Mouse (Mus musculus): ENCODE measurements at regions not wholly inside any gene's neighbourhood (a gene's known extent, or its start where the extent isn't known, plus 50 kb on each side); places are given as distances from the start of the nearest gene placed in this dataset.
A peak's percentile ranks its signal among the peaks of the same experiment; 100 is the strongest.

GRCm38 (mm10) chr14:105435343-105435742 lies 177.0 kb downstream of the Ndfip2 start:
- no peak overlapping the region for H3K9ac ChIP-seq (ENCODE audit: control insufficient read depth, low read depth, low read length, poor library complexity, severe bottlenecking)
- TF ChIP-seq POLR2A (IDR thresholded peaks at IDR 0.05; ENCODE audit: control insufficient read depth in 1 of 2, insufficient read depth in 1 of 2, low read depth in 1 of 2, low read length in 2 of 2, poor library complexity in 1 of 2) (no peak), CTCF (IDR thresholded peaks at IDR 0.05 in 2 of 3, conservative IDR thresholded peaks at IDR 0.05 in 1 of 3; ENCODE audit: control insufficient read depth in 1 of 3, insufficient read depth in 1 of 3, low read depth in 2 of 3, low read length in 3 of 3, poor library complexity in 1 of 3, severe bottlenecking in 1 of 3) (no peak), EP300 (IDR thresholded peaks at IDR 0.05; ENCODE audit: low read depth in 1 of 2, low read length in 2 of 2) (0 out of 4 replicates have a peak, but pooled peaks of 1 of the 2 experiments have one; percentile 15), ELF1 (IDR thresholded peaks at IDR 0.05; ENCODE audit: low read depth, low read length) (no peak), CHD1 (IDR thresholded peaks at IDR 0.05; ENCODE audit: low read depth, low read length) (no peak)
- H3K36me3 ChIP-seq (ENCODE audit: control insufficient read depth in 1 of 2, insufficient read depth in 2 of 2, low read length in 2 of 2): peaks cover 0 to 3% of the 10 kb centered on the region in 2 experiments; a peak in 1 of 4 replicates
- no peak overlapping the region for H3K27ac ChIP-seq (ENCODE audit: control insufficient read depth, low read depth, low read length)
- no peaks in the 10 kb centered on the region for H3K9me3 ChIP-seq (replicated peaks; ENCODE audit: insufficient read depth, low read length)
- peak; percentile 27 for DNase-seq (ENCODE audit: low read depth, low spot score)
- no peaks in the 10 kb centered on the region for H3K27me3 ChIP-seq (ENCODE audit: control insufficient read depth in 1 of 2, insufficient read depth in 2 of 2, low read length in 2 of 2)
- H3K4me3 ChIP-seq (ENCODE audit: control insufficient read depth in 1 of 2, insufficient read depth in 1 of 2, low read depth in 2 of 2, low read length in 2 of 2): no peak overlapping the region
- no peaks in the 10 kb centered on the region for H3K79me2 ChIP-seq (ENCODE audit: control insufficient read depth, insufficient read depth, low read length, poor library complexity)
- peaks cover 0 to 6% of the 10 kb centered on the region in 2 experiments; a peak in 2 of 4 replicates for H3K4me1 ChIP-seq (ENCODE audit: control insufficient read depth in 1 of 2, insufficient read depth in 2 of 2, low read length in 2 of 2)

- H3K9ac ChIP-seq (ENCODE audit: control insufficient read depth, low read depth, low read length, poor library complexity, severe bottlenecking): no peak overlapping the region
- no peak overlapping the region for H3K4me3 ChIP-seq (ENCODE audit: control insufficient read depth in 1 of 2, insufficient read depth in 1 of 2, low read depth in 2 of 2, low read length in 2 of 2)
- no peaks in the 10 kb centered on the region for H3K79me2 ChIP-seq (ENCODE audit: control insufficient read depth, insufficient read depth, low read length, poor library complexity)
- peaks cover 3 to 12% of the 10 kb centered on the region in 2 experiments for H3K4me1 ChIP-seq (ENCODE audit: control insufficient read depth in 1 of 2, insufficient read depth in 2 of 2, low read length in 2 of 2)
- H3K36me3 ChIP-seq (ENCODE audit: control insufficient read depth in 1 of 2, insufficient read depth in 2 of 2, low read length in 2 of 2): peaks cover 0 to 8% of the 10 kb centered on the region in 2 experiments; a peak in 2 of 4 replicates
- H3K9me3 ChIP-seq (replicated peaks; ENCODE audit: insufficient read depth, low read length): no peaks in the 10 kb centered on the region
- peak; percentile 38 for DNase-seq (ENCODE audit: low read depth, low spot score)
- no peaks in the 10 kb centered on the region for H3K27me3 ChIP-seq (ENCODE audit: control insufficient read depth in 1 of 2, insufficient read depth in 2 of 2, low read length in 2 of 2)
- no peak overlapping the region for H3K27ac ChIP-seq (ENCODE audit: control insufficient read depth, low read depth, low read length)
- TF ChIP-seq MAFK (IDR thresholded peaks at IDR 0.05; ENCODE audit: borderline replicate concordance, low read depth, low read length) (no peak), GATA1 (IDR thresholded peaks at IDR 0.05; ENCODE audit: low read depth, low read length) (peak; percentile 38; the same call in 1 of the 2 replicates), MAZ (IDR thresholded peaks at IDR 0.05; ENCODE audit: low read depth, low read length) (no peak), ZNF384 (IDR thresholded peaks at IDR 0.05; ENCODE audit: low read depth, low read length) (peak; percentile 91), POLR2AphosphoS2 (IDR thresholded peaks at IDR 0.05; ENCODE audit: low read length) (no peak), EP300 (IDR thresholded peaks at IDR 0.05; ENCODE audit: low read depth in 1 of 2, low read length in 2 of 2) (0 out of 4 replicates have a peak, but pooled peaks have one; percentile 20 to 35), TCF12 (IDR thresholded peaks at IDR 0.05; ENCODE audit: low read depth, low read length) (peak; percentile 44; the same call in 1 of the 2 replicates), RCOR1 (IDR thresholded peaks at IDR 0.05; ENCODE audit: low read depth, low read length) (0 out of 2 replicates have a peak, but pooled peaks have one; percentile 18)
Observed at GRCm38 (mm10) chr14:105433456-105433855, 175.1 kb downstream of the Ndfip2 start.

- peaks cover 3 to 12% of the 10 kb centered on the region in 2 experiments for H3K4me1 ChIP-seq (ENCODE audit: control insufficient read depth in 1 of 2, insufficient read depth in 2 of 2, low read length in 2 of 2)
- no peak for DNase-seq (ENCODE audit: low read depth, low spot score)
Observed at GRCm38 (mm10) chr14:105432670-105433069, 174.3 kb downstream of the Ndfip2 start.

More at GRCm38 (mm10) chr14:105432670-105433069, 174.3 kb downstream of the Ndfip2 start:
- Histone ChIP-seq H3K36me3 (ENCODE audit: control insufficient read depth in 1 of 2, insufficient read depth in 2 of 2, low read length in 2 of 2) (peaks cover 0 to 8% of the 10 kb centered on the region in 2 experiments; a peak in 2 of 4 replicates), H3K4me3 (ENCODE audit: control insufficient read depth in 1 of 2, insufficient read depth in 1 of 2, low read depth in 2 of 2, low read length in 2 of 2) (no peak overlapping the region), H3K27me3 (ENCODE audit: control insufficient read depth in 1 of 2, insufficient read depth in 2 of 2, low read length in 2 of 2) (no peaks in the 10 kb centered on the region), H3K79me2 (ENCODE audit: control insufficient read depth, insufficient read depth, low read length, poor library complexity) (no peaks in the 10 kb centered on the region), H3K27ac (ENCODE audit: control insufficient read depth, low read depth, low read length) (no peak overlapping the region), H3K9me3 (replicated peaks; ENCODE audit: insufficient read depth, low read length) (no peaks in the 10 kb centered on the region), H3K9ac (ENCODE audit: control insufficient read depth, low read depth, low read length, poor library complexity, severe bottlenecking) (no peak overlapping the region)
- no peak for TF ChIP-seq TCF12 (IDR thresholded peaks at IDR 0.05; ENCODE audit: low read depth, low read length)
- TF ChIP-seq UBTF (IDR thresholded peaks at IDR 0.05; ENCODE audit: borderline replicate concordance, insufficient read depth, low read depth, low read length): no peak
- TF ChIP-seq GABPA (IDR thresholded peaks at IDR 0.05; ENCODE audit: low read depth, low read length): no peak
- TF ChIP-seq TBP (IDR thresholded peaks at IDR 0.05; ENCODE audit: low read depth, low read length): no peak
